Mouse (Mus musculus) CH12F3 (cell line): ENCODE results near the gene Gm20388.

Experiments
- in situ Hi-C: fragments of 300-500 bp; cut with MboI; formaldehyde crosslinking; loops from 2 replicates; pipeline ENCODE4 v1.14.3; 2020; ENCODE audit warnings: low sequenced_read_pairs

Gene Gm20388

GRCm38 (mm10) chr8:120737166-120737565 lies 826.5 kb downstream of the Gm20388 start:
- in situ Hi-C loops, result no loop called here

- in situ Hi-C loops, result no loop called here
Measured at GRCm38 (mm10) chr8:120738771-120739170, 828.1 kb downstream of the Gm20388 start.

GRCm38 (mm10) chr8:120739526-120739925 lies 828.9 kb downstream of the Gm20388 start:
- in situ Hi-C loops, result no loop called here

GRCm38 (mm10) chr8:120740579-120740978 lies 829.9 kb downstream of the Gm20388 start:
- in situ Hi-C loops, result no loop called here

DNA sequence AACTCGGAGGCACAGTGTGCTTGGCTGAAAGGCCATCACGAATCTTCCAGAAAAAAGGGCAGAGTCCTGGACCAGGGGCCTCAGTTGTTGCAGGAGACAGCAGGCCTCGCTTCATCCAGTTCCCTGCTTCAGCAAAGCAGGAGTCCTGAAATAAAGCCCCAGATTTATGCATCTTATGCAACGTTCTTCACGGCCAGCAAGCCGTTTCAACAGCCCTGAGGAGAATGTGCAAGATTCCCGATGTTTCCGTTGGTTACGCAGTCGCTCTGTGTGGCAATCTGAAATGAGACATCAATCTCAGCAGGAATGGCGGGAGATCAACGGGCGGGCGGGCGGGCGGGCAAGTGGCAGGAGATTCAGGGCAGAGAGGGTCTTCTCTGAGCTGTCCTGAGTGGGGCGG lies 830.4 kb downstream of the Gm20388 start:
- in situ Hi-C loops, result no loop called here

- in situ Hi-C loops, result no loop called here
Measured at GRCm38 (mm10) chr8:120741815-120742530, 831.3 kb downstream of the Gm20388 start.

DNA sequence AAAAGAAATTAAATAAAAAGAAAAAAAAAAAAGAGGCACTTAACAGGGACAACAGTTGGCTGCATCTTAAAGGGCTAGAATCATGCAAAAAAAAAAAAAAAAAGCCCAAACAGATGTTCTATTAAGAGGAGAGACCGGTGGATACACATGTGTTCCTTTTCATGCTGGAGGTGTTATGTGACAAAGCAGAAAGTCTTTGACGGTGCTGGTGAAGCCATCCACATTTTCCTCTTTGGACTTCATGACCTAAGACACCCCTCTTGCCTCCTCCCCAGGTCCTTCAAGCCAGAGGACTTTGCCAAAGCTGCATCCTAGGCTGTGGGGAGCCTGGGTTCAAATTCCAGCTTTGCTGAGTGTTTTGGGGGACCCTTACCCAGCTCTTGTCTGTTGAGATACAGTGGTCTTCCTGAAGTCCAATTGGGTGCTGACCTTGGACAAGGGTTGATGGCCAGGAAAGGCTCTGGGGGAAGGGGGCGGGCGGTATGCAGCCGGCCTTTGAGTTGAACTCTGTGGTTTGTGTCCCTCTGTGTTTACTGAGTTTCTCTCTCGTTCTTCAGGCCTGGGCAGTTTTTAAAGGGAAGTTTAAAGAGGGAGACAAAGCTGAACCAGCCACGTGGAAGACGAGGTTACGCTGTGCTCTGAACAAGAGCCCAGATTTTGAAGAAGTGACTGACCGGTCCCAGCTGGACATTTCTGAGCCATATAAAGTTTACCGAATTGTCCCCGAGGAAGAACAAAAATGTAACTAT lies 832.7 kb downstream of the Gm20388 start:
- in situ Hi-C loops, result no loop called here

DNA sequence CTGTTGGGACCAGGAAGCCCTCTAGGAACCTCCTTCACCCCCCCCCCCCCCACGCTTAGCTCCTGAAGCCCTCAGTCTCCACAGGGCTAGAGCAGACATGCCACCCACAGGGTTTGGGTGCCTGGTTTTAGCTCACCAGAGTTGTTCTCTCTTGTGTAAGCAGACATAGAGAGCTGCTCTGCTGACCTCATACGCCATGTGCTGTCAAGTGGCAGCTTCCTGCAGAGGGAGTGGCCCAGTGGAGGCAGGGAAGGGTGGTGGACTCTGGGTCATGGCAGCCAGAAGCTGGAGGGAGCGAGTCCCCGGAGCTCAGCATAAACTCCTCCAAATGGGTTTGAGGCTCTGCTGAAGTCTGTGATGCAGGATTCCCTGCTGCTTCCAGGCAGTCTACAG lies 833.3 kb downstream of the Gm20388 start:
- in situ Hi-C loops, result no loop called here

- in situ Hi-C loops, result no loop called here
Measured at GRCm38 (mm10) chr8:120744448-120744847, 833.8 kb downstream of the Gm20388 start.

DNA sequence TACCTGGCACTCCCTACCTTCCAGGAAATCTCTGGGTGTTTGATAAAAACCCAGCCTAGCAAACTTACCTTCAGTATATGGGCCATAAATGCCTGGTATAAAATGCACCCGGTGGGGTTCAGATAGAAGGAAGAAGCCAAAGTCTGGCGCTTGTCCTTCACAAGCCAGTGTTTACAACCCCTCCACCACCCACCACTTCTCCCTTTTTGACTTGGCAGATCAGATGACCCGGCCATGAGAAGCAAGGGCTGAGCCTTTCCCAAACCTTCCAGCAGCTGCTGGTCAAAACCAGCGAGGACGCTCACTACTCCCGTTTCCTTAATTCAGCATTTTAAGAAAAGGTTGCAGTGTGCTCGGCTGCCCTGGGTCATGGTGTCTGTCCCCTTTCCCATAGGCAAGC lies 834.6 kb downstream of the Gm20388 start:
- in situ Hi-C loops, result no loop called here

DNA sequence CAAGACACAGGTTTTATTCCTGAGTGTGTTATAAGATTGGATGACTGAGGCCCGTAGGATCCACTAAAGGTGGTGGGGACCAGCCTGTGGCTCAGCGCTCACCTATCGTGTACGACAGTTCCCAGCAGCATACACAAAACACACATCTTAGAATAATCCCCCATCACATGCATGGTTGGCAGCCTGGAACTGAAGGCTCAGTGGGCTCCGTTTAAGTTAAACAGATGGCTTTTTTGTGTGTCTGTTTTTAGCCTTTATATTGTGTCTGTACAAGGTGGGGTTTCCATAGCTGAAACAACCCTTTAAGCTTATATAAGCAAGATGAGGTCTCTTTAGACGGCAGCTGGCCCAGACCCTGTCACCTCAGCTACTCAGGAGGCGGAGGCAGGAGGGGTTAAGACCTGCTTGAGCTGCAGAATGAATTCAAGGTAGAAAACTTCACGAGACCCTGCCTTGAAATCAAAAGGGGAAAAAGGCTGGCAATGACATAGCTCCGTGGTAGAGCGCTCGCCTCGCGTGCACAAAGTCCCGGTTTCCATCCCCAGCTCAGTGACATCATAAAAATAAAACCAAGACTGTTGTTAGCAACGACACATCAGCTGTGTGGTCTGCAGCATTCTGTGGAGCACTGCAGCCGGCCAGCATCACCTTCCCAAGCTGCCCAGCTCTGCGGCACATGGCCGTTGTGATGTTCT lies 835.5 kb downstream of the Gm20388 start:
- in situ Hi-C loops, result no loop called here

GRCm38 (mm10) chr8:120747286-120747685 lies 836.6 kb downstream of the Gm20388 start:
- in situ Hi-C loops, result no loop called here

DNA sequence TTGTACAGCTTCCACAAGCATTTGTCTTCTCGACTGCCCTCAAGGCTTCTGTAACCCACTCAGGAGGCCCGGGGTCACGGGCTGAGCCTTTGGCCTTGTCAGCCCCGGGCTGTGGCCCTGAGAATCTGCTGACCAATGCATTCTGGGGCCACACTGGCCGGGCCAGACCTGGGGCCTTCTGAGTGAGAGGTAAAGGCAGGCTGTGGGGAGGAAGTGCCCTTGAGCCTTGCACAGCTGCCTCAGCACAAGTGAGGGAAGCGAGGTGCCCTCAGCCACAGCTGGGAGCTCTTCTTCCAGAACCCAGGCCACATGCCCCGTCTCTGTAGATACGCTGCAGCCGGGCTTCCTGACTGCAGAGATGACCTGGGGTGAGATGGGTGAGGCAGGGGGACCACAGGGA lies 840.0 kb downstream of the Gm20388 start:
- in situ Hi-C loops, result no loop called here

GRCm38 (mm10) chr8:120751226-120752081 lies 840.8 kb downstream of the Gm20388 start:
- in situ Hi-C loops, result no loop called here

- in situ Hi-C loops, result no loop called here
Measured at GRCm38 (mm10) chr8:120752082-120752452, 841.4 kb downstream of the Gm20388 start.

- in situ Hi-C loops, result no loop called here
Measured at GRCm38 (mm10) chr8:120753476-120753875, 842.8 kb downstream of the Gm20388 start.

DNA sequence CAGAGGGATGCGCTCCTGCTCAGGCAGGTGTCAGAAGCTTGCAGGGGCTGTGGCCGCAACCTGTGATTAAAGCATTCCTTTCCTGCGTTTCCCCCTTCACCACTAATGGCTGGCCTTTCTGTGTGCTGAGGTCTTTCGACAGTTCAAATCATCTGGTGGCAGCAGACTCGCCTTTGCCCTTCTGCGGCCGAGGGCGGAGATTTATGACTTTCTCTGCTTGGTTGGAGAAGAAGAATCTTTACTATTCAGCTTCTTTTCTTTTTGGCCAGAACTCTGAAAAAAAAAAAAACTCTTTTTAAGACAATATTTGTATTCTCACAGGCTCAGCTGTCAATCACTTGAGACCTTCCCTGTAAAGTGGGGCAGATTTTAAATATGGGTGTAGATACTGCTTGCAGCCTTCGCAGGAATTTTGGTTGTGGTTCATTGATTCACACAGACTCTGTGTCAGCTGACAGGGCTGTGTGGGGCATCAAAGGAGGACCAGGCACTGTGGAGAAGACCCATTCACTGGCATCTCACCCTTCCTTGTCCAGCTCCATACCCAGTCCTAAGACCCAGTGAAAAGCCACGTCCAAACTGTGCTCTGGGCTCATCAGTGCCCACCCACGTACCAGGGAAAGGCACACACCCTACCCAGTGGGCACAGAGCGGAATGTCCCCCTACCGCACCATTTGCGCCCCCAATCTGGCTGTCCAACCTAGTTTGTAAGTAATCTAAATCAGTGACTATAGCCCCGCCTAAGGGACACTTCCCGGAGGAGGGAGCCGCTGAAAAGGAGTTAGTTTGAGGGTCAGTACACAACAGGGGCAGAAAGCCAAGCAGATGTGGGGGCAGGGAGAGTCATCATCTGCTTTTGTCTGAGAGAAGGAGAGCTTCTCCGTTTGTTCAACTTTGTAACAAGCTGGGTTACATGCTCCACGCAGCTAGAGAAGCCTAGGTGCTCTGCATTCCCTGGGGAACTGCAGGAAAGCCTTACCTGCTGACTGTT lies 845.0 kb downstream of the Gm20388 start:
- in situ Hi-C loops, result no loop called here

DNA sequence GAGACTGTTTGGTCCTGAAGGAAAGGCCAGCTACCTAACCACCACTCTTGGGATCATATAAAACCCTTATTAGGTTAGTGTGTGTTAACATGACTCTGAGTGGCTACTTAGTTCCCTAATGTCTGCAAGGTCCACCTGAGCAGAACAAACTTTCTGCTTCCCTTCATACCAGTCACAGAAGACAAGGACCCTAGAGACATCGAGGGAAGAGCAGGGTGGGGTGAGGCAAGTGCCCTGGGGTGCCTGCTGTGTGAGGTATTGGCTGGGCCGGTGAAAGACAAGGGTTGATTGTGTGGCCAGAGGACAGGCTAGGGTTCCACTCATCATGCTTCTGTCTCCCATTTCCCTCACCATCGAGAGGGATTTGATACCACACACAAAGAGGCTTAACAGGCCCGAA lies 847.4 kb downstream of the Gm20388 start:
- in situ Hi-C loops, result no loop called here

GRCm38 (mm10) chr8:120759847-120760246 lies 849.2 kb downstream of the Gm20388 start:
- in situ Hi-C loops, result no loop called here
